Mouse (Mus musculus) left cerebral cortex, adult 9 months (tissue): Measurements from ENCODE around the gene Cwc22.

Source experiments
- DNase-seq, 2 experiments: peaks; one replicate each; pipeline ENCODE4 v3.0.0; 2022; ENCODE audit warnings: low spot score in 2 of 2

Gene Cwc22

DNA sequence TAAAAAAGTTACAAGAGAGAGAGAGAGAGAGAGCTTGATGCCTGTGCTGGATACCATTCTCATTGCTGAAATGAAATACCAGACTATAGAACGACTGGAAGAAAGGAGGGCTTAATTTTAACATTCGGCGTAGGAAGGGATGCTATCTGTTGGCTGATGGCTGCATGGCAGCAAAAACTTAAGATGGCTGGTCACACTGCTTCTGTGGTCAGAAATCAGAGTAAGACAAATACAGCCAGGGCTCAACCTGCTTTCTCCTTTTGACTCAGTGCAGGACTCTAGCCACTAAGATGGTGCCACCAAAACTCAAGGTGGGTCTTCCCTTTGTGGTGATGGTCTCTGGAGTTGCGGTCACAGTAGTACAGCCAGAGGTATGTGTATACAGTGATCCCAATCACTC, 70.7 kb downstream of the Cwc22 start:
- no peak for DNase-seq

DNA sequence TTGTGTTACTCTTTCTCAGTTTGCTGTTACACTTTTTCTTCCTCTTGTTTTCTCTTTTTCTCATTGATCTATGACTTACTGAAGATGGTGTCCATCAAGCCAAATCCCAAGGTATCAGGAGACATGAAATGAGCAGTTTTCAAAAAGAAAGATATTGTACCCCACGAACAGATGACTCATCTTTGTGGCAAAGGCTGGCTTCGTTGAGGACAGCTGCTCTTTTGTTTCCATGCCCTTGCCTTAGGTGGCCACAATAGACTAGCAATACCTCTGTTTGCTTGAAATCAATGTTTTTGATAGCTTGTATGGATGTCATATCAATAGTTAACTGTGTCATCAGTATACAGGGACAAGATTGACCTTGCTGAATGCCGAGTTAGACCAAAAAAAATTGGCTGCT, 71.5 kb downstream of the Cwc22 start:
- DNase-seq: no peak

DNA sequence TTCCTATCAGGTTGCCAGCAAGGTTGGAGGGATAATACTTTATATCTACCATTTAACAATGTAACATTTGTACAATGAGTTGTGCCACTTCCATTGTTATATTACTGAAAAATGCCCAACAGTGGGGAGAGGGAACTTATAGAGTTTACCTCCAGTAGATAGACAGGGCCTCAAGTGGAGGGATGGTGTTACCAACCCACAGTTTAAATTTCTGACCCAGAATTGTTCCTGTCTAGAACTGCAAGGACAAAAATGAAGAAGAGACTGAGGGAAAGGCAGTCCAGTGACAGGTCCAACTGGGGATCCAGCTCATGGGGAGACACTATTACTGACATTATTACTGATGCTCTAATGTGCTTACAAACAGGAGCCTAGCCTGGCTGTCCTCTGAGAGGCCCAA, 72.4 kb downstream of the Cwc22 start:
- DNase-seq: no peak

DNA sequence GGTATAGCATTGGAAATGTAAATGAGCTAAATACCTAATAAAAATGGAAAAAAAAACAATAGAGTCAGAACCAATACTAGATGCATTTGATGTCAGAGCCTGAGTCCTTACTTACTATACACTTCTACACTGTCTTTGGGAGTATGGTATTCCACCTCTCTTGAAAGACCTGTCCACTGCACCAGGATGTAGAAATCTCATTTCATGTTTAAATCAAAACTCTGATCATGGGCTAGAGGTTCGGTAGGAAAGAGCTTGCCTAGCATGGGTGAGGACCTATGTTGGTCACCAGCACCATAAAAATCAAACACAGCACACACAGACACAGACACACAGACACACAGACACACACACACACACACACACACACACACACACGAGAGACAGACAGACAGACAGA, 73.5 kb downstream of the Cwc22 start:
- DNase-seq: no peak

DNA sequence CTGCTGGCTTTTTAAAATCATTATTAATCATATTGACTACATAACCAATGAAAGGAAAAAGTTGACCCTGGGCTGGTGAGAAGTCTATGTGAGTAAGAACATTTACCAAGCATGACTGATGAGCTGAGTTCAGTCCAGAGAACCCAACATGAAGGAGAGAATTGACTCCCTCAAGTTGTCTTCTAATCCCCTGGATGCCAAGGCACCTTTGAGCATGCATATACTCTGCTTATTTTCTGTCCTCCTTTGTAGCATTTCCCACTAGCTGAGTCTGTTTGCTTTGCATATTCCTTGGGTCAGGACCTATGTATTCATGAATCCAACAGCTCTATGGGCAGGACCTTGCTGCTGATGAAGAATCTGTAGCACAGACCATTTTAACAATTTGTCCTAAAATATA, 75.0 kb downstream of the Cwc22 start:
- no peak for DNase-seq

DNA sequence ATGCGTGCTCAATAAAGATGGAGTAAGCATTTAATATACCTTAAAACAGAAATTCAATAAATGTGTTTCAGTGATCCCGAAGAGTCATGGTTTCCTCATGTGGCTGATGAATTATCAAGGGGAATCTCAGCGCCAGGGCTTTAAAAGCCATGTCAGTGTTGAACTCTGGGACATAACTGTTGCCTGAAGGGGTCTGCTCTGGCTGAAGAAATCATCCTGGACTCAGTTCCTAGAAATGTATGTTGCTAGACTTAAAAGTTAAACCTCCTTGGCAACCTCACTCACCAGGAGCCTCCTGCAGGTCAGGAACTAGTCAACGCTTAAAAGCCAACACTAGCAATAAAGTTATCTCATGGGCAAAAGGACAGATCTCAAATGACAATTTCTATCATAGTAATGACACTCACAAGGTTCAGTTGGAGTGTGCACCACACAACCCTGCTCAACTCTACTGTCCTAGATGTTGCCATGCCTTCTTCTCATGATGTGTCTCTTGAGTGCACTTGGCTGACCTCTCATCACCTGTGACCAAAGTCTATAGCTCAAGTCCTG, 76.4 kb downstream of the Cwc22 start:
- no peak for DNase-seq

DNA sequence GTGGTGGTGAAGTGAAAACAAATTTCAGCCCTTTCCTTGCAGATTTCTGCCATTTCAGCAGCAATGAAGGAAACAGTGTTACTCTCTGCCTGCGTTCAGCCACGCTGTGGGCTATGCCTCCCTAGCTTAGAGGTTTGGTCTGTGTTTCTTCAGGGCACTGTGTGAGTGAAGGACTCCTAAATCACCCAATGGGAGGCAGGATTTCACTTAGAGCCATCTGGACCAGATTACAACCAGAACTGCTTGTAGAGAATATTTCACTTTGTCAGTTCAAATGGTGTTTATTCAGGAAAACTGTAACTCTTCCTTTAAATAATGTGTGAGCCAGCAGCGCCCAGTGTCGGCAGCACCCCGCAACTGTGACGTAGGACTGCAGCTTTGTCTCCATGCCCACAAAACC, 82.2 kb downstream of the Cwc22 start:
- peak in 1 of 2 experiments; percentile 28 for DNase-seq

DNA sequence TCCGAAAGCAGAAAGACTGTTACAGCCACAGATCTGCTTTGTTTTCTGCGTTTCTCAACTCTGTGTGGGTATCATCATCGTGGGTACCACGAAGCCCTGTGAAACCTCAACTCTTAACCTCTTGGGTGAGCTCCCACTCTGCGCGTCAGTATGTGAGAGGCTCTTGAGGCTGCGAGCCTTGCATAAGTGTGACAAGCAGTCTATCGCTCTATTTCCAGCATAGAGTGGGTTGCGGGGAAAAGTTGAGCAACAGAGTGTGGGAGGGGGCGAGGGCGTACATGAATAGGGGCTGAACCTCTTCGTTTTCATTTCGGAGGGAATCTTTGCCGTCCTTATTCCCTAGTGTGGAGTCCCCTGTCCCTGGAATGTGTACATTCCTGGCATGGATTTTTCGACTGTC, 82.7 kb downstream of the Cwc22 start:
- DNase-seq: peak; percentile 30 to 65

DNA sequence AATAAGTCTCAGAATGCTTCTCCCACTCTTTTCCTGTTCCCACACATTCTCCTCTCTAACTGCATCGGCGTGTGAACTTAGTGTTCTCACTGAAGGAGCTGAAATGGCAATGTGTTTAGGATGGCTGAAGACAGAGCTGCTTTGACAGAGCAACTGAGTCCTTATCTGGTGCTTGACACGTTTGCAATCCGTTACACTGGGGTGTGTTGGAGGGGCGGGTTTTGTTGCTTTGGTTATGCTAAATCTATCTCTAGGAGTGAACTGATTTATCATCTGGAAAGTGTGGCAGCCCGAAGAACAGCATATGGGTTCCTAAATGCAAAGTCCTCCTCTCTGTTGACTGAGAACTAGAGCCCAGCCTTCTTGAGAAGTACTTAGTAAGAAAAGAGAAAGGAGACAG, 104.7 kb downstream of the Cwc22 start:
- peak; percentile 56 to 62 for DNase-seq

DNA sequence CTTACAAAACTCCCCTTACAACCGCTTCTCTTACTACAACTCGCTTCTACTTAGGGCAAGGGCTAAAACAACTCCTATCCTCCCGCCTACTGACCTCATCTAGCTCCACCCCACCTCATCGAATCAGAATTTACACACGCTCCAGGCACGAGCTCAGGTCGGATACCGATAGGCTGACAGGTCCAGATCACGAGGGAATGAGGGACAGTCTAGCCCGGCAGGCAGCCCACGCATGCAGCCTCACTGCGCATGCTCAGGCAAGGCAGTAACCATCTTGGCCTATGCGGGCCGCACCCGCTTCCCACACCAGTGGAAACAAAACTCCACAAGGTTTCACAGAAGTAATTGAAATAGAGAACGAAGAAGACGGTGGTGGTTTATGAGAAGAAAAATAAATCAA, 106.6 kb downstream of the Cwc22 start:
- DNase-seq: no peak

DNA sequence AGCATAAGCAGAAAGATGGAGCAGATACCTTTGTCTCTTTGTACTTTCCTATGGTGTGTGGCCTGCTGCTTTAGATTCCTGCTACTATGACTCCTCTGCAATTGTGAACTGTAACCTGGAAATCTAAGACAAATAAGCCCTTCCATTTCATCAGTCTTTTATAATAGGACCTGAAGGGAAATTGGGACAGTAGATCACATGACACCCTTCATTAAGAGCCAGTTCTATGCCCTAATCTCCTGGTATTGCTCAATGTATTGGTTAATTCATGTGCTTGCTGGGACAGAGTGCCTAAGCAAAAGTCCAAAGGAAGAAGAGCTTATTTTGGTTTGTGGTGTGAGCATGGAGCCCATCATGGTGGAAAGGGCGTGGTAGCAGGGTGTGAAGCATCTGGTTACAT, 107.5 kb downstream of the Cwc22 start:
- DNase-seq: no peak

DNA sequence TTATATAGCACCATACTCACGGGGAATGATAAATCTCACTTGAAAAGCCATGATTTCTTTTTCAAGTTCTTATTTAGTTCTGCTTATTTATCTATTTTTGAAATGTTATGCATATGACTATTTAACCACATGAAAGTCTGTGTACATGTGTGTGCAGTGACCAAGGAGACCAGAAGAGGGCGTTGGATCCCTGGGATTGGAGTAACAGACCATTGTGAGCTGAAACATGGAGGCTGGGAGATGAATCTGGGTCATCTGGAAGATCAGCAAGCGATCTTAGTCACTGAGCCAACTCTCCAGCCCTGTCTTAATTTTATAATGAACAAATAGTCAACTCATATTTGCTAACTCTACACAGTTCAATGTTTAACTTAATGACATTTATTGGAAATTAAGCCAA, 110.4 kb downstream of the Cwc22 start:
- DNase-seq: no peak
